Mouse (Mus musculus) heart, embryonic 16.5 days (tissue): ENCODE measurements around the gene Fam172a. TPM values are rescaled to one million over a fixed set of nuclear protein-coding genes. Genes with fewer than 3 reads are reported as not detected.

Experiments
- ATAC-seq: fragments of 200-750 bp; cut with Nextera tagmentation; replicated peaks from 2 replicates; pipeline ENCODE4 v1.8.0; 2017; ENCODE audit warnings: moderate number of reproducible peaks; ENCODE audit not compliant: insufficient read depth, low FRiP score; ENCODE audit errors: extremely low read depth
- H3K27ac ChIP-seq: fragments of 300-500 bp; sonication (generic); 2 replicates; pipeline ENCODE4 v1.5.1; 2014; ENCODE audit warnings: mild to moderate bottlenecking, low read length, control low read depth, moderate library complexity
- H3K27me3 ChIP-seq: fragments of 300-500 bp; sonication (generic); 2 replicates; pipeline ENCODE4 v1.6.1; 2014; ENCODE audit warnings: low read length, mixed read lengths; ENCODE audit not compliant: control insufficient read depth, insufficient read depth
- H3K36me3 ChIP-seq: fragments of 300-500 bp; sonication (generic); 2 replicates; pipeline ENCODE4 v1.6.1; 2014; ENCODE audit not compliant: control insufficient read depth, insufficient read depth
- H3K4me1 ChIP-seq: fragments of 300-500 bp; sonication (generic); 2 replicates; pipeline ENCODE4 v1.6.1; 2014; ENCODE audit warnings: low read length, mixed read lengths; ENCODE audit not compliant: control insufficient read depth, insufficient read depth
- H3K4me2 ChIP-seq: fragments of 300-500 bp; sonication (generic); 2 replicates; pipeline ENCODE4 v1.6.1; 2014; ENCODE audit warnings: low read depth, mild to moderate bottlenecking, control low read depth, low read length
- H3K4me3 ChIP-seq: fragments of 300-500 bp; sonication (generic); 2 replicates; pipeline ENCODE4 v1.5.1; 2014; ENCODE audit warnings: mild to moderate bottlenecking, control low read depth, low read length
- H3K9ac ChIP-seq: fragments of 300-500 bp; sonication (generic); 2 replicates; pipeline ENCODE4 v1.6.1; 2014; ENCODE audit warnings: low read length, control low read depth
- H3K9me3 ChIP-seq: fragments of 300-500 bp; sonication (generic); replicated peaks from 2 replicates; pipeline ENCODE4 v1.6.1; 2016; ENCODE audit warnings: low read length; ENCODE audit not compliant: control insufficient read depth
- WGBS: fragments of 180-500 bp; shearing (Covaris S2); extraction: QIAGEN DNeasy Blood & Tissue Kit; methylation state at CpG from one replicate; pipeline ENCODE4 v1.1.7; 2014; 5-methylcytosine and 5-hydroxymethylcytosine counted together
- polyA plus RNA-seq: library from polyadenylated mRNA; unstranded; fragments of >200 nt; fragmentation: Nextera tagmentation; extraction: Ambion mirVana; gene quantifications from 2 replicates; pipeline ENCODE4 v1.2.1, GENCODE M21; 2015

Gene Fam172a
- polyA plus RNA-seq, 1 experiment from 2014 or later = 21.0 TPM

- 0 out of 2 replicates have a peak, but pooled peaks cover 2% of the 10 kb centered on the region for H3K4me1 ChIP-seq
- H3K27ac ChIP-seq = no peak overlapping the region
- WGBS = 61% methylated on average over 4 of the region's 4 CpGs
- H3K9me3 ChIP-seq = no peaks in the 10 kb centered on the region
- no peaks in the 10 kb centered on the region for H3K27me3 ChIP-seq
- H3K4me2 ChIP-seq = no peak overlapping the region
- ATAC-seq = no peak
- no peak overlapping the region for H3K9ac ChIP-seq
- H3K36me3 ChIP-seq = no peaks in the 10 kb centered on the region
- no peak overlapping the region for H3K4me3 ChIP-seq
These were observed 385.9 kb downstream of the Fam172a start for GRCm38 (mm10) chr13:78087751-78088150.

GRCm38 (mm10) chr13:78090701-78091100 lies 388.9 kb downstream of the Fam172a start:
- Histone ChIP-seq H3K4me3 (no peak overlapping the region), H3K4me2 (no peak overlapping the region), H3K9ac (no peak overlapping the region), H3K36me3 (no peaks in the 10 kb centered on the region), H3K4me1 (0 out of 2 replicates have a peak, but pooled peaks cover 2% of the 10 kb centered on the region), H3K9me3 (no peaks in the 10 kb centered on the region; the same call in 1 of the 2 replicates), H3K27me3 (no peaks in the 10 kb centered on the region), H3K27ac (no peak overlapping the region)
- no peak for ATAC-seq

- no peaks in the 10 kb centered on the region for H3K36me3 ChIP-seq
- 74% methylated on average over 3 of the region's 3 CpGs for WGBS
- ATAC-seq = no peak
These were observed 390.1 kb downstream of the Fam172a start for GRCm38 (mm10) chr13:78091949-78092348.

GRCm38 (mm10) chr13:78094352-78094751 lies 392.5 kb downstream of the Fam172a start:
- no peak for ATAC-seq
- Histone ChIP-seq H3K9ac (no peak overlapping the region), H3K4me2 (no peak overlapping the region), H3K27ac (no peak overlapping the region), H3K4me3 (no peak overlapping the region), H3K36me3 (no peaks in the 10 kb centered on the region), H3K4me1 (no peaks in the 10 kb centered on the region), H3K9me3 (no peaks in the 10 kb centered on the region; the same call in 1 of the 2 replicates), H3K27me3 (no peaks in the 10 kb centered on the region)
- WGBS = 77% methylated on average over 2 of the region's 2 CpGs

More at GRCm38 (mm10) chr13:78091949-78092348, 390.1 kb downstream of the Fam172a start:
- Histone ChIP-seq H3K27ac (no peak overlapping the region), H3K9ac (no peak overlapping the region), H3K4me3 (no peak overlapping the region), H3K27me3 (no peaks in the 10 kb centered on the region), H3K4me1 (0 out of 2 replicates have a peak, but pooled peaks cover 2% of the 10 kb centered on the region), H3K4me2 (no peak overlapping the region), H3K9me3 (no peaks in the 10 kb centered on the region; the same call in 1 of the 2 replicates)

- Histone ChIP-seq H3K4me1 (no peaks in the 10 kb centered on the region), H3K4me3 (no peak overlapping the region), H3K9ac (no peak overlapping the region), H3K27ac (no peak overlapping the region), H3K36me3 (no peaks in the 10 kb centered on the region), H3K4me2 (no peak overlapping the region), H3K9me3 (no peaks in the 10 kb centered on the region; the same call in 1 of the 2 replicates), H3K27me3 (no peaks in the 10 kb centered on the region)
- ATAC-seq = no peak
- 70% methylated on average over 1 of the region's 1 CpGs for WGBS
These were observed 393.5 kb downstream of the Fam172a start for GRCm38 (mm10) chr13:78095071-78095973.

- H3K9ac ChIP-seq = no peak overlapping the region
- ATAC-seq = no peak
- no peak overlapping the region for H3K27ac ChIP-seq
- 64% methylated on average over 5 of the region's 5 CpGs for WGBS
- H3K27me3 ChIP-seq = no peaks in the 10 kb centered on the region
- no peak overlapping the region for H3K4me3 ChIP-seq
- peaks cover 7% of the 10 kb centered on the region for H3K4me1 ChIP-seq
- no peaks in the 10 kb centered on the region for H3K36me3 ChIP-seq
- H3K4me2 ChIP-seq = no peak overlapping the region
- no peaks in the 10 kb centered on the region; the same call in 1 of the 2 replicates for H3K9me3 ChIP-seq
These were observed 397.1 kb downstream of the Fam172a start for GRCm38 (mm10) chr13:78098858-78099445.

GRCm38 (mm10) chr13:78099746-78100530 lies 398.1 kb downstream of the Fam172a start:
- WGBS = 64% methylated on average over 3 of the region's 3 CpGs
- Histone ChIP-seq H3K36me3 (no peaks in the 10 kb centered on the region), H3K4me2 (no peak overlapping the region), H3K27ac (no peak overlapping the region), H3K4me1 (peaks cover 7% of the 10 kb centered on the region), H3K9ac (no peak overlapping the region), H3K27me3 (no peaks in the 10 kb centered on the region), H3K9me3 (no peaks in the 10 kb centered on the region), H3K4me3 (no peak overlapping the region)
- no peak for ATAC-seq

- Histone ChIP-seq H3K4me1 (peaks cover 7% of the 10 kb centered on the region), H3K9me3 (no peaks in the 10 kb centered on the region), H3K27me3 (no peaks in the 10 kb centered on the region), H3K4me2 (no peak overlapping the region), H3K4me3 (no peak overlapping the region), H3K9ac (no peak overlapping the region), H3K36me3 (no peaks in the 10 kb centered on the region), H3K27ac (no peak overlapping the region)
- no peak for ATAC-seq
- 83% methylated on average over 3 of the region's 3 CpGs for WGBS
These were observed 398.8 kb downstream of the Fam172a start for GRCm38 (mm10) chr13:78100664-78101063.
